Mouse (Mus musculus) embryonic fibroblast, embryonic 13.5 days (primary cell): ENCODE data around the gene Cabp4. TPM values are rescaled to one million over a fixed set of nuclear protein-coding genes. Genes with fewer than 3 reads are reported as not detected.

Source experiments
- H3K27ac ChIP-seq: 2 replicates; pipeline ENCODE4 v1.5.1; 2012; ENCODE audit warnings: low read length, control low read depth, inconsistent platforms; ENCODE audit not compliant: insufficient read depth
- H3K4me1 ChIP-seq: 2 replicates; pipeline ENCODE4 v1.6.1; 2011; ENCODE audit warnings: low read length; ENCODE audit not compliant: control insufficient read depth, insufficient read depth
- H3K4me3 ChIP-seq: 2 replicates; pipeline ENCODE4 v1.5.1; 2011; ENCODE audit warnings: mild to moderate bottlenecking, control low read depth, low read length; ENCODE audit not compliant: insufficient read depth
- CTCF ChIP-seq: IDR thresholded peaks from 2 replicates; pipeline ENCODE4 v1.5.1; 2011; ENCODE audit warnings: mild to moderate bottlenecking, control low read depth, low read length, moderate library complexity, borderline replicate concordance; ENCODE audit not compliant: insufficient read depth
- POLR2A ChIP-seq: IDR thresholded peaks from 2 replicates; pipeline ENCODE4 v1.6.1; 2011; ENCODE audit warnings: low read depth, mild to moderate bottlenecking, control low read depth, low read length, moderate library complexity
- polyA plus RNA-seq: library from polyadenylated mRNA; stranded (reverse); fragments of >200 nt; gene quantifications from 2 replicates; pipeline ENCODE4 v1.2.4, GENCODE M21; 2011; ENCODE audit warnings: low read depth; ENCODE audit not compliant: missing spikeins, insufficient read length

Cabp4 gene
- polyA plus RNA-seq, 1 experiment, result not detected

DNA sequence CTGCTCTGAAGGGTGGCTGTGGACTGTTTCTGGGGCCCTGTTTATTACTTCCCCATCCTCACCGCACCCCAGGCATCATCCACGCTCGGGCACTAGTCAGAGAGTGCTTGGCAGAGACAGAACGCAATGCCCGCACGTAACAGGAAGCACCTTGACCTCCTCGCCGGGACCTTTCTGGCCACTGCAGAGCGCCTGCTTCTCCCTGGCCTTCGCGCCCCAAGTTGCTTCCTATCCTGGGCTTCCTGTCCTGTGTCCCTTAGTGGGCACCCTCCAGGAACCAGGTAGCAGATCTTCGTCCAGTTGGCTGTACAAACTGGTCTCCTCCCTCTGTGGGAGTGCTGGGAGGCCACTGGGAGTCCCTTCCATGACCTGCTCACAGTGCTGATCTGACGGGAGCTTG lies 45.4 kb downstream of the Cabp4 start:
- H3K27ac ChIP-seq, result no peak overlapping the region
- peaks cover 5% of the 10 kb centered on the region; the same call in 1 of the 2 replicates for H3K4me1 ChIP-seq
- no peak for TF ChIP-seq POLR2A
- TF ChIP-seq CTCF, result no peak
- H3K4me3 ChIP-seq, result no peak overlapping the region

DNA sequence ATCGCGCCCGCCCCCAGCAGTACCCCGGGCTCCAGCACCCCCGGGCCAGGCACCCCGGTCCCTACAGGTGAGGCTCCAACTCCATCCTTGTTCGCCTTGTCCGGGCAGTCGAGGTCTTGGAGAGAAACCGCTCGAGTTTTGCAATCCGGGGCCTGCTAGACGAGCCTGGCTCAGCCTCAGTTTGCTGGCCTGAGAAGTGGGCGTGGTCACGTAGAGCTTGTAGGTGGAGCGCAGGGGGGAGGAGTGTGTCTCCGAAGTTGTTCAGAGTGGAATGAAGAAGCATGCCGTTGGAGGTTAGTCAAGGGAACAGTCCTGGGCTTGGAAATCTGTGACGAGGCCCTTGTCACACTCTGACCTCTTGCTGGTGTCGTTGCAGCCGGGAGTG lies 46.4 kb downstream of the Cabp4 start:
- Histone ChIP-seq H3K27ac (peak overlapping the region; percentile 21; the same call in 1 of the 2 replicates), H3K4me3 (peak overlapping the region; percentile 58), H3K4me1 (peaks cover 5% of the 10 kb centered on the region; the same call in 1 of the 2 replicates)
- TF ChIP-seq CTCF (no peak), POLR2A (peak; percentile 1; the same call in 1 of the 2 replicates)

DNA sequence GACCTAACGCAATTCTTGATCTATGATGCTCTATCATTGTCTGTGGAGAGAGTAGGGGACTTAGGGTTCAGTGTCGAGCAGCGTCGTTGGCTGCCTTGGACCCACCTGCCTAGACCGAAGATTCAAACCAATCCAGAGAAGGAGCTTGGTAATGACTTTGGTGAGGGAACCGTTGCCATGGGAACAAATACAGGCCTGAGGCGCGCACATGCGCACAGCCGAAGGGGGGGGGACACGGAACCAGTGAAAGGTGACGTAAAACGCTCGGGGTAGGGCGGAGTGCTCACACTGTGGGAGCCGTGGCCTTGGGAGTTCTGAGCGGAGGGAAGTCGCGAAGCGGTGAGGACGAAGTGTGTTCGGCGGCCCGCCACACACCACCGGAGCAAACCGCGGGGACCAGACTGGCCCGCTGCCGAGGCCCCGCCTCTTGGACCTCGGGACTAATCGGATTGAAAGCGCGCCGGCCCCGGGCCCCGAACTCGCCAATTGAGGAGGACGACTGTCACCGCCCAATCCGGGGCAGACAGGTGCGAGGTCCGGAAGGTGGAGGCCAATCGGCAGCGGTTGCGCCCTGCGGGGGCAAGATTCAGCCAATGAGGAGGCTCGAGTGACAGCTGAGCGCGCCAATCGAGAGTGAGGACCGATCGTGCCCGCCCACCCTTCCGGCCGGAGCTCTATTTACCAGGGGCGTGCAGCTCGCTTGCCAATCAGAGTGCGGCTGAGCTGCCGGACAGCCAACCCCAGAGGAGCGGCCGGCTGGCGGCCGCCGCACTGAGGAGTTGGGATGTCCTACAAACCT lies 47.0 kb downstream of the Cabp4 start, which contains the start of gene Cdk2ap2:
TSS of gene Cdk2ap2 (plus strand) at position 541 of the 799 bp plus-strand sequence.
- peak; percentile 38; the same call in 1 of the 2 replicates for TF ChIP-seq POLR2A
- no peak for TF ChIP-seq CTCF
- H3K4me3 ChIP-seq, result peak within 1 kb of the TSS; percentile 58
- peak within 1 kb of the TSS; percentile 21; the same call in 1 of the 2 replicates for H3K27ac ChIP-seq
- peaks cover 5% of the 10 kb centered on the region; the same call in 1 of the 2 replicates for H3K4me1 ChIP-seq

DNA sequence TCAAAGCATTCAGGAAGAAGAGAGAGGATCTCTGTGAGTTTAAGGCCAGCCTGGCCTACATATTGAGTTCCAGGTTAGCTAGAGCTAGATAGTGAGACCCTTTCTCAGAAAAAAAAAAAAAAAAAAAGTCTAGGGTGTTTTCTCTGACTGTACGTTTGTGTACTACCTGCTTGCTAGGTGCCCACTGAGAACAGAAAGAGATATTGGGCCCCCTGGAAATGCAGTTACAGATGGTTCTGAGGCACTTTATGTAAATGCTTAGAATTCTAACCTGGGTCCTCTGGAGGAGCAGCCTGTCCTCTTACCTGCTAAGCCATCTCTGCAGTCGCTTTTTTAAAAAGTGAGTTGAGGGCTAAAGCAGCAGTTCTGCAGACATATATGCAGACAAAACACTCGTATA lies 48.0 kb downstream of the Cabp4 start:
- no peak overlapping the region for H3K4me3 ChIP-seq
- TF ChIP-seq CTCF (no peak), POLR2A (no peak)
- peaks cover 5% of the 10 kb centered on the region; the same call in 1 of the 2 replicates for H3K4me1 ChIP-seq
- H3K27ac ChIP-seq, result no peak overlapping the region

DNA sequence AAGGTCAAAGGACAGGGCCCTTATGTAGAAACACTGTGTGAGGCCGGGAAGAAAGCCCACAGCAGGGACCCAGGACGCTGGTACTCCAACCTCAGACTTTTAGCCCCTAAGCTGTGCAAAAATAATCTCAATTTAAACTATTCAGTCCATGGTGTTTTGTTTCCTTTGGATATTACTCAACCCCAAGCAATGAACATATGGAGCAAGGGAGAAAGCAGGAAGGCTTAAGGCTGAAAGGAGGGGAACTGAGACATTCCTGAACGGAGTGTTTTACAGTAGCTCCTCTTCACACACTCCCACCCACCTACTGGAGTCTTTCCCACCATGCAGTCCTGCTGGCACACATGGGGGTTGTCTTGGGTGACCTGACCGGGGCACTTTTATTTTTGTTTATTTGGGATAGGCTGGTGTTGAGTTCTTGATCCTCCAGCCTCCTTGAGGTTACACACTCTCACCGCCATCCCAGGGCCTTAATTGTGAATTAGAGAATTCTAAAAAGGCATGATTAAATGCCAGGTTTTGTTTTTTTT lies 49.0 kb downstream of the Cabp4 start:
- TF ChIP-seq POLR2A (no peak), CTCF (no peak)

DNA sequence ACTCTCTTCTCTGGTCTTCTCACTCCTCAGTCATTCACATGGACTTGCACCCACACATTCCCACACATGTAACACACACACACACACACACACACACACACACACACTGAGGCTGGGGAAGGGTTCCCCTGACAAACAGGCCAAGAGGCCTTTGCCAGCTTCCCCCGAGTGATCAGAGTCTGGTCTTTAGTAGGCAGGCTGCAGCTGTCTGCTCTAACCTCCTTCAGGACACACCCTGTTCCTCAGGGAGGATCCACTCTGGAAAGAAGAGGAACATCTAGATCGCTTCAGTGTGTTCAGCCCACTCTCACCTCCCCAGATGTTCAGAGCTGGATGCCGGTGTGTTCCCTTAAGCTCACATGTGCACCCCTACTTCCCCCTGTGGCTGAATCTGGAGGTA lies 49.5 kb downstream of the Cabp4 start:
- Histone ChIP-seq H3K27ac (no peak overlapping the region), H3K4me3 (no peak overlapping the region), H3K4me1 (peaks cover 2% of the 10 kb centered on the region; the same call in 1 of the 2 replicates)
- TF ChIP-seq POLR2A, result no peak
- no peak for TF ChIP-seq CTCF

More for the DNA sequence above, 49.0 kb downstream of the Cabp4 start:
- Histone ChIP-seq H3K4me3 (no peak overlapping the region), H3K4me1 (peaks cover 5% of the 10 kb centered on the region; the same call in 1 of the 2 replicates), H3K27ac (no peak overlapping the region)

DNA sequence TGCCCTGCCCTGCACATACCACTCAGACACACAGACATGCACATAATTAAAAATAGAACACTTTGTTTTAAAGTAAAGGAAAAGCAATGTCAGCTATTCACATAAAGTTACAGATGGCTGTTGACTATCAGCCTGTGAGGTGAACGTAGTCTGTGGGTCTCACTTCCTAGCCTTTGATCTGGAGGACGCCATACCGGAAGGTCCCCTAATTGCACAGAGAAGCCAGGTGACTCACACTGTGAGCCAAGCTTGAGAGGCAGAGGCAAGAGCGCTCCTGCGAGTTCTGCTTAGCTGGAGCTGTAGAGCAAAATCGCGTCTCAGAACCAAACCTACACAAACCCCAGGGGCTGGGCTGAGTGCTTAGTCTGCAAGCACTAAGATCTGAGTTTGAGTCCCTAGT lies 50.1 kb downstream of the Cabp4 start:
- no peaks in the 10 kb centered on the region for H3K4me1 ChIP-seq

DNA sequence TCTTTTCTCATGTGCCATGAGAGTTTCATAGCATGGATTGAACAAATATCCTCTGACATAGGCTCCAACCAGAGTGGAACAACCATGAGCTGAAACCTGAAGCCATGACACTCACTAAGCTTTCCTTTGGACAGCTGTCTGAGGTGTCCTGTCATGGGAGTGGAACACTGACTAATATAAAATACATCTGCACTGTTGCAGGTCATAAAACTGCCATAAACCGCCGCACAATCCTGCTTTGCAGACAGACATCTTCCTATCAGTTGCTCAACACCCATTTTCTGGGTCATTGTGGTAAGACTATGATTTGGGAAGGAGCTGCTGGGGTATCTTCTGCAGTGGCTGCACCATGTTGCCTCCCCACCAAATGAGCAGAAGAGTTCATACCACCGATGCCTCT lies 51.1 kb downstream of the Cabp4 start:
- Histone ChIP-seq H3K27ac (no peak overlapping the region), H3K4me1 (no peaks in the 10 kb centered on the region), H3K4me3 (no peak overlapping the region)
- TF ChIP-seq POLR2A (no peak), CTCF (no peak)

More for the DNA sequence above, 50.1 kb downstream of the Cabp4 start:
- H3K4me3 ChIP-seq, result no peak overlapping the region
- TF ChIP-seq POLR2A (no peak), CTCF (no peak)
- H3K27ac ChIP-seq, result no peak overlapping the region

DNA sequence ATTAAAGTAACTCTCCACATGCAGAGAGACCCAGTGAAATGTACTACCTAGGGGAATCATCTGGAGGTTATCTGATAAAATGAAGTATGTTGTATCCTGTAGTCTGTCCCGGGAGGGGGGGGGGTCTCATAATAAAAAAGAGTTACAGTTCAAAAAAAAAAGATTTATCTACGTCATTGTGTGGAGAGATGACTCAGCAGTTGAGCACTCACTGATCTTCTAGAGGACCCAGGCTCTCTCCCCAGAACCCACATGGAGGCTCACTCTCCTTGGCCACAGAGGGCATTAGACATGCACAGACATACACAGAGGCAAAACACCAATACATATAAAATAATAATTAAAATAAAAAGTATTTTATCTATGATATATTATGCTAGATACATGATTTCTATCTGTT lies 52.5 kb downstream of the Cabp4 start:
- no peaks in the 10 kb centered on the region for H3K4me1 ChIP-seq
- H3K4me3 ChIP-seq, result no peak overlapping the region
- no peak overlapping the region for H3K27ac ChIP-seq
- TF ChIP-seq CTCF (no peak), POLR2A (no peak)

DNA sequence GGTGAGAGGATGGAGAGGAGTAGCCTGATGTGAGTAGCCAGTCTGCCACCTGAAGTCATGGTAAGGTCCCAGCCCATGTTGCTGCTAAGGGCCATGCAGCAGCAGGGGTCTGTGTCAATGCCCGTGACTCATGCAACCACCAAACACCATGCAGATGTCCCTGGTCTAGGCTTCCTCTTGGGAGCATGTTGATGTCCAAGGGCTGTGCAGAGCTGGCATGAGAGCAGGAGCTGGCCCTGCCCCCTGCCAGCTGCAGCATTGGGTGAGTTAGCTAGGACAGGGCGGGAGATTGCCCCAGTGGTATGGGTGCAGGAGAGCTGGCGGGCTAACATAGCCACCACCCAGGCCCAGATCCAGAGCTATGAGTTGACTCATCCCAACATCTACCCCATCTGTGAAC lies 53.4 kb downstream of the Cabp4 start:
- Histone ChIP-seq H3K27ac (no peak overlapping the region), H3K4me3 (no peak overlapping the region), H3K4me1 (no peaks in the 10 kb centered on the region)
- TF ChIP-seq POLR2A (no peak), CTCF (no peak)
